Mouse (Mus musculus) kidney, postnatal 36 days (tissue): ENCODE measurements around the gene Gdf9.

Source experiments
- DNase-seq, 2 experiments: peaks; one replicate each; pipeline ENCODE4 v3.0.0; 2021 to 2022; ENCODE audit warnings: mixed read lengths in 2 of 2

The Gdf9 gene

DNA sequence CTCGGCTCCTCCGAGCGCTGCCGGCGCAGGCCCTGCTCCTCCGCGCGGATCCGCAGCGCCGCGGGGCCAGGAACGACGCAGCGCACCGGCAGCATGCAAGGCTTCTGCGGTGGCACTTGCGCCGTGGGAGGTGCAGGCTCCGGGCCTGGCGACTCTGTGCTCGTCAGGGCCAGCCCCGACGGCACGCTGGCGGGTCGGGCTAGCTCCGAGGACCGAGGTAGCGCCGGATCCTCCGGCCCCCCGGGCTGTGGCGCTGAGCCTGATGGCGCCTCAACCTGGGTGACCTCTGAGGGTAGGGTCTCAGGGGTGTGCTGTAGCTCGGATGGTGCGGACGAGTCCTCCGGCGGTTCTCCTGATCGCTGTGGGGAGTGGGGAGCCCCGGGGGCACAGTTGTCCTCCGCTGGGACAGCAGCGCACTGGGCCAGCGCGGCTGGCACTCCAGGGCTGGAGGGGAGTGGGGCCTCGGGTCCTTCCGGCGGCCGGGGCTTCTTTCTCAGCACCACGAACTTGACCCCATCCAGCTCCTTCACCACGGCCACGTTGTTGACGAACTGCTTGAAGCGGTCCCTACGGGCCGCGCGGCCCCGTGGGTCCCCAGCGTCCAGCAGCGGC is 48.5 kb downstream of the Gdf9 start:
- DNase-seq: peak in 1 of 2 experiments; percentile 32

DNA sequence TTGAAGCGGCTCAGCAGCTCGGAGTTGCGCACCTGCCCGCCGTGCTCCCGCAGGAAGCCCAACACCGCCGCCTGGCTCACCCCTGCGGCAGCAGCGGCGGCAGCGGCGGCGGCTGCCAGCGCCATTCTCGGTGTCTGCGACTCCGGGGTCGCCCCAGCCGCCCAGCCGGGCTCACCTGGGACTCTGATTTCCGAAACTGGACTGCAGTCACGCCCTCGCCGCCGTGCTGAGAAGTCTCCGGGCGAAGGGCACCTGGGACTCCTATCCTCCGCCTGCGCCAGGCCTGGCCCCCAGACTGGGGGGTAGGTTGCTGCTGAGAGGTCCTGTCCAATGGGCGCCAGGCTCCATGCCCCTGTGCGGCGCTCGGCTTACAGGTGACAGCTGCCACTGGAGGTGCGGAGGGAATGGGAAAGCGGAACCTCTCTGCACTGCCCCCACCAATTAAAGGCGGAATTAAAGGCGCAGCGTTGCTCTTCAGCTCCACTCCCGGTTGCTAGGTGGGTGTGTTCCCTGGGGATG is 49.0 kb downstream of the Gdf9 start, which contains the start of the genes Gm9945 and Sowaha:
Gene Gm9945 (plus strand): TSS at position 384 of the 519 bp plus-strand sequence.
Gene Sowaha (minus strand): TSS at position 492 of the 519 bp plus-strand sequence.
- peak; percentile 71 to 72 for DNase-seq

DNA sequence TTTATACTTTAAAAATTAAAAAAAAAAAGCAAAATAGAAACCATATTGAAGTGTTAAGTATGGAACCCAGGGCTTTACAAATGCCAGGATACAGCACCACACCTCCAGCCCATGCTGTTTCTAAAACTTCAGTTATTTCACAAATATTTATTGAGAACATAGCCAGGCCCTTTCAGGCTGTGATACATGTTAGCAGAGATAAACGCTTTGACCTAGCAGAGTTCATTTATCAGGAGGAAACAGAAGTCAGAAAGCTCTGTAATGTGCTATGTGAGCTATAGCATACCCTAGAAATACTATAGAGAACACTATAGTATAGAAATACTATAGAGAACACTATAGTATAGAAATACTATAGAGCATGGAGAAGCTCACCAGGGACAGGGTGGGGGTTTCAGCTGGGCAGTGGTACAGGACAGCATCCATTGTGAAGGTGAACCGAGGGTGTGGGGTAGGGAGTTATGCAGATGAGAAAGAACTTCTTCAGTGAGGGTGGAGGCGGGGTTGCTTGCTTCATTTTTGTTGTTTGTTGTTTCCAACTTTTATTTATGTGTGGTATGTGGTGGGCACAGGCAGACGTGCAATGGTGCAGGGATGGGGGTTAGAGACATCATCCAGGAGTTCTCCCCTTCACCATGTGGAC is 50.4 kb downstream of the Gdf9 start:
- no peak for DNase-seq

DNA sequence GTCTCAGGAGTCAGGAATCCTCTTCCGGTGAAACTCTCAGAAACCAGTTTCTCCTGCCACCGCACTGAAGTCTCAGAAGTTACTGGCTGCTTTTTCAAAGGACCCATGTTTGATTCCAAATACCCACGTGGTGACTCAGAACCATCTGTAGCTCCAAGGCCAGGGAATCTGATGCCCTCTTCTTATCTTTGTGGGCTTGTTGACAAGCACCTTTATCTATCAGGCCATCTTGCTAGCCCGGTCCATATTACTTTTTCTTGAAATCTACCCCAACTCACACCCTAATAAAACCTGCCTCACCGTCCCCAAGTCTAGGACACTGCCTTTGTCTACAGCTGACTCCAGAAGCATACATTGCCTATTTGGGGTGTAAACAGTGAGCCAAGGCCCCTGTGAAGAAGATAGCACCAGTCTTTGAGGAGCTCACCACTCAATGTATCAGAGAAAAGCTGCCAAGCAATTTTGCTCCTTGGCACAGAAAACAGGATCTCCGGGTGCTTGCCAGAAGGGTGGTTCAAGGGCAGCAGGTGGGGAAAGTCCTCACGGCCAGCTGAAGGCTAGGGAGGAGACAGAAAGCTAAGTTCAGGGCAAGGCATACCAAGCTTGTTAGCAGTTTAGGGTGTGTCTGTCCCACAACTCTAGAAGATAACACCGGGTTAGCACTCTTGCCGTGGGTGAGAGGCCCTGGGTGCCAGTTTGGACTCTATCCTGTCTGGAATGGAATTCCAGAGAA is 52.5 kb downstream of the Gdf9 start:
- DNase-seq: peak in 1 of 2 experiments; percentile 44

DNA sequence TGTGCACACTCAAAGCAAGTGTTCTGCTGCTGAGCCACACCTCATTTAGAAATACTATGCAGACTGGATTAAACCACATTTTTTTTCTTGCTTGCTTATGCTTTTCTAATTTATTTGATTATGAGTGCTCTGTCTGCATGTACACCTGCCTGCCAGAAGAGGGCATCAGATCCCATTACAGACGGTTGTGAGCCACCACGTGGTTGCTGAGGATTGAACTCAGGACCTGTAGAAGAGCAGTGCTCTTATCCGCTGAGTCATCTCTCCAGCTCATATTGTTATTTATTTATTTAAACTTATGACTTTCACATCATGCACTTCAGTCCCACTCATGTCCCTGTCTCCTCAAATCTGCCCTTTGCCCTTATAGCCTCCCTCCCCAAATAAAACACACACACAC is 54.9 kb downstream of the Gdf9 start:
- peak in 1 of 2 experiments; percentile 10 for DNase-seq

DNA sequence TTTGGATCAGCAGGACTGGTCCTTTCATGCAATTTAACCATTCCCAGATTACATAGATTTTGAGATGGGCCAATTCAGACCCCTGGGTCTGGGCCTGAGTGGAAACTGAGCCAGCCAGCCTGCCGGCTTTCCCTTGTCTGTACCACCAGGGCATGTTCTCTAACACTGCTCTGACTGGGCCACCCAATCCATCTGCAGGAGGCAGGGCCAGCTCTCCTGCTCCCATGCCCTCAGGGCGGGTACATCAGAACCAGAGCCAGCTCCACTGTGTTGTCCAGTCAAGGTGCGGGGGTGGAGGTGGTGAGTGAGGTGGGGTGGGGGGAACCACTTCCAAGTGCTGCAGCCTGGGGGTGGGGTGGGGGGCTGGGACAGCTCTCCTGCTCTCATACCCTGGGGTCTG is 55.5 kb downstream of the Gdf9 start:
- no peak for DNase-seq

DNA sequence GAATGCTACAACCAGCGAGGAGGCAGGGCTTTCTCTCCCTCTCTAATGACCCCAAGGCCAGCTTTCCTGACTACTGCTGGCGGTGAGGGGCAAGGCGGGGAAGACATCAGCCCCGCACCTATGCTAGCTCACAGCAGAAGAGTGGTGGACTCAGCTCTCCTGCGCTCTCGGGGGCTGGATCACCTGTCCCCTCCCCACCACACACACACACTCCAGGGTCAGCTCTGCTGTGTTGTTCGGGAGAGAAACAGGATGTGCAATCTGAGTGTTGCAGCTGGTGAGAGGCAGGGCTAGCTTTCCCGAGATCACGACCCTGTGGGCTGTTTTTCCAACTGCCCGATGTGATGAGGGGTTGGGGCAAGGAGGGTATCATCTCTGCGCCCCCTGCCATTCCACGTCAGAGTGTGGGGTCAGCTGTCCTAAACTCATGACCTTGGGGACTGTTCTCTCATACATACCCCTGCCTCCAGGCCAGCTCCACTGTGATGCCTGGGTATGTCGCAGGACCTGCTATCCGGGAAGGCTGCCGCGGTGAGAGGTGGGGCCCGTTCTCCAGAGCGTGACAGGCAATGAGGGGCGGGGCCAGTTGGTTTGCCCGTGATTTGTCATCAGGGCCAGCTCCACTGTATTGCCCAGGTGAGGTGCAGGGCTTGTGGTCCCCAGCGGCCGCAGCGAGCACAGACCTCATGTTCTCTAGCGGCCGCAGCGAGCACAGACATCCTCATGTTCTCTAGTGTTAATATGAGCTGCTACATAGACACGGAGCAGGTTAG is 56.2 kb downstream of the Gdf9 start:
- peak; percentile 46 to 78 for DNase-seq
